Mouse (Mus musculus): ENCODE results near the gene Wdr61.

Wdr61 gene

DNA sequence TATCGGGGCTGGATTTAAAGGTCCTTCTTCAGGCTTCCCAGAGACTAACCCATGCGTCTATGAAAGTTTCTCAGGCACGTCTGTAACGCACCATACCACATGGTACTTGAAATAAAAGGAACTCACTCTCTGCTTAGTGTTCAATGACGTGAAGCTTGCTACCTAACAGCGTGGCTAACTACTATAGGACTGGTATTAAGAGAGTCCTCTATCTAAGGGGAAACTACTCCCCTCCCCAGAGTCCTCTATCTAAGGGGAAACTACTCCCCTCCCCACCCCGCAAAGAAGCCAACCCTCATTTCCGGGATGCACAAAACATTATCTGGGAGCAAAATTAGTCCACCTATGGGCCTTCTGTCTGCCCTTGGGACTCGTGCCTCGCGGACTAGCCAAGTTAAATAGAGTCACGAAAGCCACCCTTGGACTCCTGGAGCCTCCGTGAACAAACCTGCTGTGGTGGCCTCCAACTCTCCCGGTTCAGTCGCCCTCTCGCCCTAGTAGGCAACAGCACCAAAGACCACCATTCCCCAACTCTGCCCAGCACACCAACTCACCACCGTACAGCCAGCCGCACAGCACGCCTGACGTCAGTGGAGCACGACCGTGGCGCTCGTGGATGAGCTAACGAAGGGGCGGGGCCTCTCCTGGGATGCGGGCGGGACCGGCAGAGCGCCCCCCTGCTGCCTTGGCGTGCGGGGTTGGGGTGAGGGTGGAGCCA is at the start of gene Wdr61:
Wdr61 (minus strand) TSS at position 599 of the 718 bp plus-strand sequence.
- peak; percentile 99 for DNase-seq

DNA sequence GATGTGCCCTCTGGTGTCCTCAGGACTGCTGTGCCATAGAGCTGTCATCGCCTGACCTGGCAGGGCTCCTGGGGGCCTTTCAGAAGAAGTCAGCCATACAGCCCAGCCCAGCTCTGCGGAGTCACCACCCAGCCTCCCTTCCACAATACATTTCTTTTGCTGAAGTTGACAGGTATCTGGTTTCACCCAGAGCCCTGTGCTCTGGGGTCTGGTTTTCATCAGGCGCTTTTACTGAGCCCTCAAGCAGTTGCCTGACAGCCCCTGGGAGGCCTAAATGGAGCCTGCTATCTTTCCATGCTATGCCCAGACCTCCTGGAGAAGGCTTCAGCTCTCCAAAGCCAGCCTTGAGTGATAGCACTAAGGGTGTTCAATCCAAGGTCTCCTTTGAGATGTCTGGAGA is 49.7 kb upstream of the Wdr61 start:
- no peak for DNase-seq

DNA sequence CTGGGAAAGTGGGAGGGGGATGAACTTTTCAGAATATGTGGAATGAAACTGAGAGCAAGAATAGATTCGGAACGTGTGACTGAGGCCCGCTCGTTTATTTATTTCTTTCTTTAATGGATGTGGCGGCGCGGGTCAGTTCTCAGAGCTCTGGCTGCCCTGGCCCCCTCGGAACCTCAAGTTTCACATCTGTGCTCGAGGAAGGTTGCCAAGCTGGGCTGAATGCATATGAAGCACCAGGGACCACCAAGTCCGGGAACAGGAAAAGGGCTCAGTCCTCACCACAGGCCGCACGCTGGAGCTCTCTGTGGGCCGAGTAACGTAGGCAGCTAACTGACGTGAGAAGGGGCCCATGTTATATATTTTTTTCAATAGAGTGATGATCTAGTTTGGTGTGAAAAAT is 48.2 kb upstream of the Wdr61 start:
- DNase-seq = no peak

DNA sequence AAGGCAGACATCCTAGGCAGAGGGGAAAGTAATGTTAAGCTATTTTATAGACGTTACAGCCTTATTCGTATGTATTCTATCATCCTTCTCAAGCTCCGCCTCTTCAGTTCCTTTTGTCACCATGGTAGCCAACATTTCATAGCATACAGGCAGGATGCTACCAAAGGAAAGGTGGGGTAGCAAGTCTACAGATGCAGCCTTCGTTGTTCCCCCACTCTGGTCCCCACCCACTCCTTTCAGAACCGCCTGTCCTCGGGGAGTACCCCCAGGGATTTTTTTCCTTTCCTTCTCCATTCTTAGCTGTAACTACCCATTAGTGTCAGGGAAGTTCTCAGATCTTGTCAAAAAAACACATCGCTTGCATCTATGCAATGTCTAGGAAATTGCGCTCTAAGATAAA is 45.0 kb upstream of the Wdr61 start:
- DNase-seq = no peak

DNA sequence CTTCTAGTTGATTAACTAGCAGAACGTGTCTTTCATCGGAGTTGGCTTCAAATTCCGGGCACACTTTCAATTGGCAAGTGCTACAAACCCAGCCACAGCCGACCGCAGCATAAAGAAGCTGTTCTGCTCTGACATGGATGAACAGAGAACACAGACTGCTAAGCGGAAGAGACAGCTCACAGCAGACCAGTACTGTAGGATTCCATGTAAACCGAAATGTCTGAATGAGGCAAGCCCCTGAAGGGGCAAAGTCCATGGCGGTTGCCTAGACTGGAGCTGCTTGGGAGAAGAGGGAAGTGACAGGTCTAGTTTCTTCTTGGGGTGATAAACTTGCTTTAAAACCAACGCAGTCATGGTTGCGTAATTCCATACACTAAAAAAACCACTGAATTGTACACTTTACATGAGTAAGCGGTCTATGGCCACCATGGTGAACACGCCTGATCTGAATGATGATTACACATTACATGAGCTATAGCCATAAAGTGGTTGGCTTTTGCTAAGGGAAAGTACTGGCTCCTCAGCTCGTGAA is 42.2 kb upstream of the Wdr61 start:
- DNase-seq = no peak

DNA sequence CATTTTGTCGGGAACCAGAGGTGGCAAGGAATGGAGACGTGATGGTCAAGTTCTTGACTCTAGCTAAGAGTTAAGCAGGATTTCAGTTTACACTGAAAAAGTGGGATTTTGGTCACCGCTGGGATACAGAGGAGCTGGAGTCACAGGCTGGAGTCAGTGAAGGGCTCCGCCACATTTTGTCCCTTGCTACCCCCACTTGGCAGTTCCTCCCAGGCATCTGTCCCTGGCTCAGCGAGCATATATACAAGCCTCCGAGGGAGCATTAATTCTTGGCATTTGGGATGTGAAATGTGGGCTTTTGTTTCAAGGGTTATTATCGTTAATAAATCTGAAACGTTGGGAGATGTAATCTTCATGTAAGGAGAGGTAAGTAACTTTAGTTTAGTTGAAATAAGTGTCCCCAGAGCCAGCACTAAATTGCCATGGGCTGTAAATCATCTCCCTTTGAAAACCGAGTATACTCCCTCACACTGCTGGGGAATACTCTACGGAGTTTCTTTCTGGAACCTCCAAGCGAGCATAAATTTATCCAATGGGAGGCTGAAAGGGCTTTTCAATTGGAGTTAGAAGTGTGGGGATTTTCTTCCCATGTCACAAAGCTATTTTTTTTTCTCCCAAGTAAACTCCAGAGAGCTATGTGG is 35.9 kb upstream of the Wdr61 start:
- DNase-seq = no peak

DNA sequence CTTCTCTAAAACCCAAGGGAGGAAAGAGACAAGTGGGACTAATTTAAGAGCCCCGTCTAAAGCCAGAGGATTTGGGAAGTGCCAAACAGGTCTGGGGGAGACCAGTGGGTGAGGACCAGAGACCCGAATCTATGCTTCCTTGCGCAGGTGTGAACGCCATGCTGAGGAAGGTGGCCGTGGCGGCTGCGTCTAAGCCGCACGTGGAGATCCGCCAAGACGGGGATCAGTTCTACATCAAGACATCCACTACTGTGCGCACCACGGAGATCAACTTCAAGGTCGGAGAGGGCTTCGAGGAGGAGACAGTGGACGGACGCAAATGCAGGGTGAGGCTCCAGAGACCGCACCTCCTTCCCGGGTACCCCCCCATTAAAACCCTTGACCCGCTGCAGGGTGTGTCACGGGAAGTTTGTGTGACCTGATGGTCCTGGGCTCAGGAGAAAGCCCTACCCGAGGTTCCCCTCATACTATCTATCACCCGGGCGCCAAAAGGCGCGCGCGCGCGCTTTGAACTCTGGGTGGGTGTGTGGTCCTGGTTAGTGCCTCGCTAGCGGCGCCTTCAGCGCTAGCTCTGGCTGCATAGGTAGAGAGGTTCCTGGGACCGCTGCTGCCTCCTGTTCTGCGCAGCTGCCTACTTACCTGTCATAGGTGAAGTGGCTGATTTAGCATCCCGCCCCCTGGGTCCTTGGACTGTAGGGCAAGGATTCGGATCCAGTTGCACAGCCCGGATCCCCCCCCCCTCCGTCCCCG is 31.2 kb upstream of the Wdr61 start:
- no peak for DNase-seq

DNA sequence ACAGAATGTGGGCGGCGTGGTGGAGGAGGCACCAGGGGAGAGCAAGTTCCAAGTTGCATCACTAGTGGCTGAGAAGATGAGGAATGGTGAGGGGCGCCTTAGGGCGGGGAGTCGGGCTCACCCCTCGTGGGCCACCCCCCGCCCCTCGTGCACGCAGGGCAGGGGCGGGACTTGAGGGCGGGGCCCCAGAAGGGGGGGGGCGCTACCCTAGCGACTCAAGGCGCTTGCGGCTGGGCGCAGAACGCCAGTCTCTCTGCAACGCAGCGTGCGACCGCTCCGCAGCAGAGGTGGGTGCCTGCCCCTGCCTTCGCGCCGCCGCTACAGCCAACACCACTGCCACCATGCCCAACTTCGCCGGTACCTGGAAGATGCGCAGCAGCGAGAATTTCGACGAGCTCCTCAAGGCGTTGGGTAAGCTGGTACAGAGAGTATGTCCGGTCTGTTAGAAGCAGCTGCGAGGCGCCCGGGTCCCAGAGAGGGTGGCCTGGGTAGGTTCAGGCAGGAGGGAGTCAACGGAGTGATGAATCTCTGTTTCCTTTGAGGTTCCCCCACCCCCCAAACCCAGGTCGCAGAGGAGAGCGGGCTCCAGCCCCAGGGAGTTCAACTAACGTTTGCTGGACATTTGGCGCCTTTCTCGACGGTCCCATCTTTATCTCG is 30.4 kb upstream of the Wdr61 start, which contains the start of gene Crabp1:
Crabp1 (plus strand) TSS at position 188 of the 657 bp plus-strand sequence.
- no peak for DNase-seq

DNA sequence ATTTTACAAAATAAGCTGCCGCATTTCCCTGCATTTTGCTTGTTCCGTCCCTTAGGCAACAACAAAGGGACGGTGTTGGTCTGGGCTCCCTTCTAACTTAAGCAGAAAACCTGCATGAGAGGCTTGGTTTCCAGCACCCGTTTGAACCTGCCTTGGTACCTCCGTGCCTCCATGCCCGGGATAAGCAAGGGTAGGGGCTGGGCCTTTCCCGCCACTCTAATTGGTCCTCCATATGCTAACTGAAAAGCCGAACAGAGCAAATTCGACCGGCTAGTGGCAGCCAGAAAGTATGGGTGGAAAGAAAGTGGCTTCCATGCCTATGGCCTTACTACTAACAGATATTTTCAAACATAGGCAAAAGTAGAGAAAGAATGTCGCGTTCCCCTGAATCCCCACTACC is 29.8 kb upstream of the Wdr61 start:
- DNase-seq = no peak

DNA sequence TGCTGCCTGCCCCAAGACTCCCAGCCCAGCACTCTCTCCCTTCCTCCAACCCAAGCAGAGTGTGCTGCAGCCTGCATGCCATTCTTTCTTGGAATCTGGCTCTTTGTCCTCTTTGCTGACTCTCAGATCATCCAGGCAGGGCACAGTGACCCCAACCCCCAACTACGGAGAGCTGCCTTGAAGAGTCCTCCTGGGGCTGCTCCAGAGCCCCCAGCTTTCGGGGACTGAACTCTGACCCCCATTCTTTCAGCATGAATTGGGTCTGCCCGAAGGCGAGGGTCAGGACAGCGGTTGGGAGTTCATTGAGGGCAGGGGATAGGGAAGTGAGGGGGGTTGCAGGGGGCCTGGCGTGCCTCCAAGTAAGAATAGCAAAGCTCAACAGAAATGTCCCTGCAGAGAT is 25.3 kb upstream of the Wdr61 start:
- DNase-seq = no peak

DNA sequence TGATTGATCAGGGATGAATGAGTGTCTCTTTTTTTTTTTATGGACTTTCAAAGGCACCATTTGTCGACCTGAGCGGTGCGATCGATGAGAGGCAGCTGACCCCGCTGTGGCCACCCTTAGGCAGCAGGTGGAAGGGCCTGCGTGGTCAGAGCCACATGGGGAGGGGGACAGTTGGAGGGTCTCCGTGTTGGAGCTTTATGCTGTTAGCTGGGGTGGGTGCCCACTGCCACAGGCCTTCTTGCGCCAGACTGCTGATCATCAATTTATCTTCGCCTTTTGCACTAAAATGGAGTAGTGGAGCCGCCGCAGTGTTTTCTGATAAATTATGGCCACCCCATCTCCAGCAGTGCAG is 18.6 kb upstream of the Wdr61 start:
- DNase-seq = no peak

DNA sequence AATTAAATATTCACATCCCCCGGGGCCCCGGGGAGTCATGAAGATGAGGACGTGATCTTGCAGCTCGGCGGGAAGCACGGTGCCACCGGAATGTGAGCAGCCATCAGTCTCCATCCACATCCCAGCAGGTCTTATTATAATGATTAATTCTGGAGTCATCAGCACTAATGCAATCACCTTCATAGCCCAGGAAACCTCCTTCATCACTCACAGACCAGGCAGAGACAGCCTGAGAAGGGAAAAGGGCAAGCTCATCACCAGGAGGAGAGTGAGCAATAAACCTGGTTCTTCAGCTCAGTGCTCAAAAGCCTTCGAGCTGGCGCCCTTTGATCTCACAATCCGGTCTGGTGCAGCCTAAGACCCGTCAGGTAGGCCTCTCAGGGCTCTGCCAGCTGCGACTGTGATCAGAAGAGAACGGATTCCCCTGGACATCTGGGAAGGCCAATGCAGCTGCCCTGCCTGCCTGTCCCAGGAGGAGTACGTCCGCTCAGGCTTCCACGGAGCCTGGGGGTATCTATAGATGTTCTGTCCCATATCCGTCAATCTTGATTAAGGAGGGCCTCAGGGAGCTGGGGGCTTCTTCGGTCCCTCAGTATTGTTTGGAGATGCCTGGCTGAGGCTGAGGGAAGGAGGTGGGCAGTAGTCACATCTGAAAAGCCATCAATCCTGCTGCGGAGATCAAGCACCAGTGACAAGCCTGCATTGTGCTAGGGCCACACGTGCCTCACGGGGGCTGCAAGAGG is 18.1 kb upstream of the Wdr61 start:
- no peak for DNase-seq

DNA sequence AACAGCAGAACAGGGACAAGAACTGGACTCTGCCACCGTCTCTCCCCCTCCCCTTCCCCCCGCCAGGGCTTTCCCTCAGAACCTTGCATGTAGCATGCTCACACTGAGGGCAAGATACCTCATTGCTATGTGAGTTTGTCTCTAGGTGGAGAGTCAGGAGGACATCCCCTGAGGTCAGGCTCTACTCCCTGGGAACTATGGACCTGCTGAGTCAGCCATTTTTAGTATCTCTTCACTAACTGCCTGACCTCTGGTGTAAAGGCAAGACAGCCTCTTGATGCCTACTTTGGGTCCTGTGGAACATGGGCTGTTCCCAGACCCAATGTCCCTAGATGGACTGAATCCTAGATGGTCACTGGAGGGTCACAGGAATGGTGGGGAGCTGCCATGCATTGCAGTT is 17.4 kb upstream of the Wdr61 start:
- no peak for DNase-seq

DNA sequence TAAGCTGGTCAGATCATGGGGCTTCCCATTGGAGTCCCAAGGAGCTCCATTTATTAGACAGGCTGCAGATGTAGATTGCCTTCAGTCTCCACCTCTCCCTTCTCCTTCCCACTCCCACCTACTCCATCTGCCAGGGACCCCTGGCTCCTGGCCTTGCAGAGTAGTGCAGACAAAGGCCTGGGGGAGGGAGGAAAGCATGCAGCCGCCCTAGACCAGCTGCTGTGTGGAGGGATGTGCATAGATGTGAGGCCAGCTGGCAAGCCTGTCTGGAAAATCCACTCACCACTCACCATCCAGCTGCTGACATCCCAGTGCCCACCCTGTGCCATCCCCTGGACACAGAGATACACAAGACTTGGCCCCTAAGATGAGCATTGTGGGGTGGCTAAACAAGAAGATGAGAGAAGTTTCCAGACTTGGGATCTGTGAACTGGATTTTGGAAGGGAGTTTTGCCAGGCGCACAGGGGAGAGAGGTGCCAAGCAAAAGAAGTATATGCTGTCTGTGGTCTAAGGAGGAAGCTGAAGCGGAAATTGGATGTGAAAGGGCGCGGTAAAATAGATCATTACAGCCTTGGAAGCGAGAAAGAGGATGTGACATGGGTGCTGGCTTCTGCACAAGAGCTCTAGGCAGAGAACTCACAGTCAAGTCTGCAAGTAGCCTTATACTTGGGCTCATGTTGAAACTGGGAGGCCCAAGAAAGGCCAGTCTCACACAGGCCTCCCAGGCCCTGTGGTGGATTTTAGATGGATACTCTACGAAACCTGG is 16.1 kb upstream of the Wdr61 start:
- no peak for DNase-seq

DNA sequence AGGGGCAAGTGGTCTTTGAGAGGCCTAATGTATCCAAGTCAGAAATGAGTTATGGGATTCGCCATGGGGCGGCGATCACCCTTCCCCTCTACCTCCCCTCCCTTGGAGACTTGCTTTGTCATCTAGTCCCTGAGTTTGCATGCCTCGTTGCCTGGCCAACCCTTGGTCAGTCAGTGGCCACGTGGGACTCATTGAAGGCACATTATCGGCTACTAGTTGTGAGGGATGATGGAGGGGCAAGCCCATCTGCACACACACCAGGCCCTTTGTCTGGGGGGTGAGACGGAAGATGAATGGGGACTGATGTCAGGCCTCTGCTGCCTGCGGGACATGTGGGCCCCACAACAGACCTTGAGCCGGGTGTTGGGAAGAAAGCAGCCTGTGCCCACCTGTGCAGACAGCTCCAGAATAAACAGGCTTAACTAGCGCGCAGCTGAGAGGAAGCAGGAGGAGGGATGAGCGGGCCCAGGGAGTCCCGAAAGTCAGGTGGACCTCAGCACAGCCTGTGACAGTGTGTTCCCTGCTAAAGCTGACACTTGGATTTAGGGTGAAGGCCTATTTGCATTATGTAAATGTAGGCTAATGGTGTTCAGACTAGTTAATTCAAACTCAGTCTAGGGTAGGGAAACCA is 11.5 kb upstream of the Wdr61 start:
- no peak for DNase-seq

DNA sequence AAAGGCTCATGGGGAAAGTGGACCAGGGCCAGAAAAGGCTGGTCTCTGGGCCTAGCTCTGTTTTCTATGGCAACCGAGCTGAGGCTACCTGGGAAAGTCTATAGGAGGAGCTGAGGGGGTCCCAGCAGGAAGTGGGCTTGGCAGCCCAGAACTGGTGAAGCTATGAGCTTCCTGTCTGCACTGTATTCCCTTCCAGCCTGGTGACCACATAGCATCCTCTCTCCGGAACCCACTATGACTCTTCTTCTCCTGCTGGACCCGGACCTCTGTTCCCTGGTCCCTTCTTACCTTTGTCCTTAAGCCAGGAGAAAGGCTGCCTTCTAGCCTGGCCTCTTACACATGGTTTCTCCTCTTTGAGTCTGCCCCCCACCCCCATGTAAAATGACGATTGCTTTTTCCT is 9.6 kb upstream of the Wdr61 start:
- DNase-seq = no peak

DNA sequence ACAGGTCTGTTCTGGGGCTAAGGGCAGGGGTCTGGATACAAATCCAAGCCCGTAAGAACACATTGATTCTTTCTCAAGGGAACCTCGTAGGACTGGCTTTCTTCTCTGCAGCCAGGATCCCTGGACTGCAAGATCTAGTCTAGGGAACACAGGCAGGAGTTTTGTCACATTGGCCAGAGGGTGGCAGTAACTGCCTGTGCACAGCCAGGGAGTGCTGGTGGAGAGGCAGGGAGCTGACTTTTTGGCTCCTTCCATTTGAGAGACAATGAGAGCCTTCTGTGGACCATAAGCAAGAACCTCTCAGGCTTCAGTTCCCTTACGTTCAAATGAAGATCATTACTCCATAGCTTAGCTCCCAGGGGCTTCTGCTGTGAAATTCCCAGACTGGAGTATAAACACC is 4.1 kb upstream of the Wdr61 start:
- peak; percentile 50 for DNase-seq

DNA sequence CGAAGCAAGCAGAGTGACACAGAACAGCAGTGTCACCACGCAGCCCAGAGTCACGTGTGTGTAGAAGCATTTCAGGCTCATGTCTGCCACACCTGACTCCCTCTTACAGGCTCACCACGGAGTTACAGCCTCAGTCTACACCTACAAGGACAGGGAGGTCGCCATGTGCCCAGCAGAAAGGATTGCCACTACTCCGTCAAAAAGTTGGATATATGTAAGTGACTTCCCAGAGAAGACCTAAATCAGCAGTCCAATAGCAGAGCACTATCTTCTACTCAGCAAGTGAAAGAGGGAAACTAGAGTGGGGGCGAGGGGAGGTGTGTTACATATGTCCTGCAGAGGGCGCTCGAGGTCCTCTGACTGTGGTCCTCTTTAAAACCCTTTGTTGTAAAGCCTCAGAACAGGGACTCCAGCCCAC is 2.0 kb upstream of the Wdr61 start:
- peak; percentile 75 for DNase-seq

DNA sequence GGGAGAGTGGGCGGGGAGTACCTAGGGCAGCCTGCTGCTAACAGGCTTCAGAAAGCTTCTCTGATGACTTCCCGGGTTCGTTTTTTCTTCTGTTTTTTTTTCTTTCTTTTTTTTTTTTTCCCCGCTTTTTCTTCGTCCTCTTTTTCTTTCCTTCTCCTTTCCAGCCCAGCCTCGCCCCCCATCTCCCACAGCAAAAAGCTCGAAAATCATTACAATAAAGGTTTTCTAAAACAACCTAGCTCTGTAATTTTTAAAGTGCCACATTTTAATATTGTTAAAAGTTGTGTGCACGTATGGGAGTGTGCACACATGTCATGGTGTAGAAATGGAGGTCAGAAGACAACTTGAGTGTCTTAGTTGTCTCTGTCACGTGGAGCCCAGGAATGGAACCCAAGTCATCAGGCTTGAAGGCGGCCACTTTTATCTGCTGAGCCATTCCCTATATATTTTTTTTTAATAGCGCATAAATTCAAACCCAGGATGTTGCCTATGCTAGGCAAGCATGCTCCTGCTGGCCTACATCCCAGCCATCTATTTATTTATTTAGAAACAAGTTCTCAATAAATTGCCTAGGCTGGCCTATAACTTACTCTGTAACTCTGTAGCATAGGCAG is 427 bp upstream of the Wdr61 start:
- DNase-seq = no peak

DNA sequence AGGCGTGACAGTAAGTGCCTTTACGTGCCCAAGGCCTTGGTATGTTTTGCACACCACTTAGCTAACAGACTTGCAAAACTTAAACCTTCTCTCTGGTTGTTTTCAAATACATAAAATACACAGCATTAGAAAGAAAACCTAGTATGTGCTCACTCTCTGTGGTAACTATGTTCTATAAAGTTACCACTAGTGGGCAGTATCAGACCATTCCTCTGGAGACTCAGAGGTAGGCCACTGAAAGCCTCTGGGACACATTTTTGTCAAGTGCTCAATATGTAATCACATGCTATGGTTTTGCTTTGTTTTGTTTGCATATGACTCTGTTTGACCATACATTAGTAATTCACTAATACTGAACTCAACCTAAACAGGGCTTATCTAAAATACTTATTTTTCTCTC is 2.2 kb downstream of the Wdr61 start:
- DNase-seq = no peak

DNA sequence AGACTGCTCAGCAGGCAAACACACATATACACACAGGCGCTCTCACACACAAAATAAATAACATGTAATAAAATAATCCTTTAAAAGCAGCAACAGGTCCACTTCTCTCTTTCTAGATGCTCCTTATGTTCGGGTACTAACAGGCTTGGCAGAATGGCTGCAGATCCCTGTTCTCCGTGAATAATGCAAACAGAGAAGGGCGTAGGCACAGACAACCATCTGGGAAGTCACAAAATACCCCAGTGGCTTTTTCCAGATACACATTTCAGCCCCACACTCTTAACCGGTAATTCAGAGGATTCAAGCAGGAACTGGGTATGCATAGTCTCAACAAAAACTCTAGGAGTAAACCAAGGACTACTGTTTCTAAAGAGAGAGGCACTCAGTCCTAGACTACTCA is 8.0 kb downstream of the Wdr61 start:
- no peak for DNase-seq

Data from liver (tissue).